Comparison of ENCODE assay signal across 14 mouse cellular contexts in the genomic region with DNA sequence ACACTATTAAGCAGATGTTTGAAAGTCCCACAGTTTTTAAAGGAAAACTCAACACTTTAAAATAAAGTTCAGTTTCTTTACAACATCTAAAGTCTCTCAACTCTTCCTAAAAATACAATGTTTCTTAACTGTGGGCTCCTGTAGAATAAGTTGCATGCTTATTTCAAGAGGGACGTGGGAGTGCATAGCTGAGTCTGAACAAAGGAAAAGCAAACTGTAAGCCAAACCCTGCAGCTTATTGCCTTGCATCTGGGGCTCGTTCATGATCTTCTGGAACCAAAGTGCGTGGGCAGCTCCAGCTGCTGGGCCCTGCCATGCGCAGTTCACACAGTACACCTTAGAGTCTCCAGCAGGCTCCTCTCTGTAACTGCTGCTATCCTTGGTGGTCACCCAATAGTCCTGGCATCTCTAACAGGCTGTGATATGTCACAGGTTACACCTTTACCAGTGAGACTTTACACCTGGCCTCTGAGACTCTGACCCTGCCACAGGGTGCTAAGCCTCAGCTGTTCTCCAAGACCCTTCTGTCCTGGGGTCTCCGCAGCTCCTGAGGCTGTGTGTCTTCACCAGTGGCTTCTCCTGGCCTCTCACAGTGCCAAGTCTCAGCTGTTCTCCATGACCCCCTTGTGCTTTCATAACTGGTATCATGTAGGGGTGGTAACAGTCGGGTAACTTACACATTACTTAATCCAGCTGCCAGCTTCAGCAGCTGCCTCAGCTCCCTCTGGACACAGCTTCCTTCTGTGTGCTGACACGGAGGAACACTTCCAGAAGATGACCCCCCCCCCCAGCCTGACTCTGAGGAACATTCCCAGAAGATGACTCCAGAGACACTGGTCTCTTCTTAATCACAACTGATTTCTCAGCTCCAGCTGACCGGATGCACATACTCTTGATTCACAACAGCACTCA.
A peak's percentile ranks its signal among the peaks of the same experiment; 100 is the strongest.
DNase-seq lines count a peak whose midpoint lies in the region; ATAC-seq lines count a peak whose summit lies in the region.
"Had no signal": no experiment of that assay in that cellular context is flagged by ENCODE, and none has a peak within 500 bp of the region (broad histone marks: within the 10 kb centered on the region; RNA-seq: fewer than 3 reads in every experiment).

No protein-coding gene starts in this region.

- H3K9me3 ChIP-seq in limb, embryonic 15.5 days, result no peaks in the 10 kb centered on the region
- H3K9me3 ChIP-seq: embryonic facial prominence, embryonic 12.5 days; liver, embryonic 15.5 days had no signal

- peak; percentile 90 for DNase-seq in heart, adult 11 months
- DNase-seq in heart, adult 9 months (ENCODE audit: low spot score in 2 of 2), result no peak
- peak; percentile 60 for DNase-seq in kidney, postnatal 10 days
- DNase-seq in kidney, postnatal 36 days, result no peak
- peak; percentile 67 for DNase-seq in brain, adult 2 months (ENCODE audit: low read depth, low spot score)
- DNase-seq in urinary bladder, postnatal 25 days (ENCODE audit: low spot score), result no peak
- DNase-seq in left cerebral cortex, adult 18-20 months (ENCODE audit: low spot score in 2 of 2), result no peak
- DNase-seq: adrenal gland, adult 2 months; cerebellum, adult 11 months; thymus, postnatal 14 days had no signal

- no peaks in the 10 kb centered on the region for H3K36me3 ChIP-seq in limb, embryonic 15.5 days
- H3K36me3 ChIP-seq: embryonic facial prominence, embryonic 12.5 days; liver, embryonic 15.5 days had no signal

- no peak overlapping the region for H3K4me2 ChIP-seq in limb, embryonic 15.5 days
- H3K4me2 ChIP-seq: embryonic facial prominence, embryonic 12.5 days; hindbrain, embryonic 14.5 days; liver, embryonic 15.5 days had no signal

- peak; percentile 30; the same call in 1 of the 2 replicates for ATAC-seq in limb, embryonic 15.5 days (ENCODE audit: insufficient number of reproducible peaks, low FRiP score, low TSS enrichment, low read depth)

- H3K9ac ChIP-seq in limb, embryonic 15.5 days, result no peak overlapping the region
- H3K9ac ChIP-seq: embryonic facial prominence, embryonic 12.5 days; hindbrain, embryonic 14.5 days; liver, embryonic 15.5 days had no signal

- WGBS in limb, embryonic 15.5 days, result 67% methylated on average over 8 of the region's 8 CpGs

- H3K4me1 ChIP-seq in limb, embryonic 15.5 days, result peaks cover 11% of the 10 kb centered on the region

- H3K27me3 ChIP-seq in limb, embryonic 15.5 days, result no peaks in the 10 kb centered on the region
- H3K27me3 ChIP-seq: embryonic facial prominence, embryonic 12.5 days; liver, embryonic 15.5 days had no signal

- no peak overlapping the region for H3K4me3 ChIP-seq in limb, embryonic 15.5 days
- H3K4me3 ChIP-seq: embryonic facial prominence, embryonic 12.5 days; liver, embryonic 15.5 days had no signal

- no peak overlapping the region for H3K27ac ChIP-seq in limb, embryonic 15.5 days
- H3K27ac ChIP-seq: embryonic facial prominence, embryonic 12.5 days; hindbrain, embryonic 14.5 days had no signal

Comparison
In these comparisons a context has a peak if more than half of its experiments do, and no peak if none do; other contexts are left out.
1. DNase-seq: peak in heart, adult 11 months (single experiment), kidney, postnatal 10 days (single experiment) and brain, adult 2 months (single experiment); none in heart, adult 9 months (0 of 2), kidney, postnatal 36 days (0 of 2), urinary bladder, postnatal 25 days (single experiment) and left cerebral cortex, adult 18-20 months (0 of 2).